Mouse (Mus musculus) liver, embryonic 11.5 days (tissue): Measurements from ENCODE around the gene Dppa4. TPM values are rescaled to one million over a fixed set of nuclear protein-coding genes. Genes with fewer than 3 reads are reported as not detected.
A peak's percentile ranks its signal among the peaks of the same experiment; 100 is the strongest.
"Not testable (repeated sequence)": the region's sequence is repeated elsewhere in the genome, so short reads cannot be mapped to it uniquely, and the experiment has no call there.

Experiments used
- ATAC-seq: fragments of 200-750 bp; cut with Nextera tagmentation; replicated peaks from 2 replicates; pipeline ENCODE4 v1.8.0; 2017; ENCODE audit warnings: moderate number of reproducible peaks, mild to moderate bottlenecking, moderate TSS enrichment, moderate library complexity; ENCODE audit not compliant: low FRiP score
- DNase-seq: peaks from one replicate; pipeline ENCODE4 v3.0.0-alpha.2; 2017; ENCODE audit warnings: low spot score
- H3K27ac ChIP-seq: fragments of 300-500 bp; sonication (generic); 2 replicates; pipeline ENCODE4 v1.5.1; 2014; ENCODE audit warnings: mild to moderate bottlenecking, low read depth, low read length, control low read depth
- H3K27me3 ChIP-seq: fragments of 300-500 bp; sonication (generic); replicated peaks from 2 replicates; pipeline ENCODE4 v1.6.1; 2014; ENCODE audit warnings: low read length, mixed read lengths; ENCODE audit not compliant: control insufficient read depth, insufficient read depth
- H3K36me3 ChIP-seq: fragments of 300-500 bp; sonication (generic); 2 replicates; pipeline ENCODE4 v1.6.1; 2014; ENCODE audit warnings: mild to moderate bottlenecking, low read length, moderate library complexity, mixed read lengths; ENCODE audit not compliant: control insufficient read depth, insufficient read depth
- H3K4me1 ChIP-seq: fragments of 300-500 bp; sonication (generic); replicated peaks from 2 replicates; pipeline ENCODE4 v1.6.1; 2014; ENCODE audit warnings: low read length, mixed read lengths; ENCODE audit not compliant: control insufficient read depth, insufficient read depth
- H3K4me2 ChIP-seq: fragments of 300-500 bp; sonication (generic); 2 replicates; pipeline ENCODE4 v1.6.1; 2014; ENCODE audit warnings: mild to moderate bottlenecking, control low read depth, moderate library complexity
- H3K4me3 ChIP-seq: fragments of 300-500 bp; sonication (generic); 2 replicates; pipeline ENCODE4 v1.5.1; 2014; ENCODE audit warnings: low read depth, low read length, control low read depth
- H3K9ac ChIP-seq: fragments of 300-500 bp; sonication (generic); 2 replicates; pipeline ENCODE4 v1.6.1; 2014; ENCODE audit warnings: low read depth, low read length, control low read depth
- H3K9me3 ChIP-seq: fragments of 300-500 bp; sonication (generic); 2 replicates; pipeline ENCODE4 v1.6.1; 2016; ENCODE audit warnings: low read length, inconsistent platforms, mixed read lengths; ENCODE audit not compliant: control insufficient read depth
- WGBS: fragments of 180-500 bp; shearing (Covaris S2); extraction: QIAGEN DNeasy Blood & Tissue Kit; methylation state at CpG from one replicate; pipeline ENCODE4 v1.1.7; 2014; 5-methylcytosine and 5-hydroxymethylcytosine counted together
- polyA plus RNA-seq: library from polyadenylated mRNA; unstranded; fragments of >200 nt; fragmentation: Nextera tagmentation; extraction: Ambion mirVana; gene quantifications from 2 replicates; pipeline ENCODE4 v1.2.1, GENCODE M21; 2014

Dppa4 gene
- polyA plus RNA-seq, 1 experiment from 2014 or later = 0.30 TPM

- H3K27ac ChIP-seq = no peak overlapping the region
- no peak overlapping the region for H3K4me3 ChIP-seq
- no peaks in the 10 kb centered on the region for H3K27me3 ChIP-seq
- no peak overlapping the region for H3K9ac ChIP-seq
- 62% methylated on average over 4 of the region's 4 CpGs for WGBS
- no peak overlapping the region for H3K4me2 ChIP-seq
- no peaks in the 10 kb centered on the region for H3K9me3 ChIP-seq
- ATAC-seq (peak; percentile 58; the same call in 1 of the 2 replicates), DNase-seq (no peak)
- no peaks in the 10 kb centered on the region for H3K4me1 ChIP-seq
- H3K36me3 ChIP-seq = no peaks in the 10 kb centered on the region
These were observed 6.6 kb upstream of the Dppa4 start for GRCm38 (mm10) chr16:48276940-48277339.

- Histone ChIP-seq H3K9me3 (no peaks in the 10 kb centered on the region), H3K27ac (no peak overlapping the region), H3K27me3 (no peaks in the 10 kb centered on the region), H3K4me3 (no peak overlapping the region), H3K4me1 (no peaks in the 10 kb centered on the region), H3K36me3 (no peaks in the 10 kb centered on the region), H3K4me2 (no peak overlapping the region), H3K9ac (no peak overlapping the region)
- WGBS = 80% methylated on average over 4 of the region's 4 CpGs
- DNase-seq (no peak), ATAC-seq (no peak)
These were observed 2.6 kb upstream of the Dppa4 start for GRCm38 (mm10) chr16:48280883-48281282.

- no peak overlapping the region for H3K4me3 ChIP-seq
- H3K36me3 ChIP-seq = no peaks in the 10 kb centered on the region
- no peaks in the 10 kb centered on the region for H3K9me3 ChIP-seq
- no peak for DNase-seq
- no peak overlapping the region for H3K9ac ChIP-seq
- H3K27ac ChIP-seq = no peak overlapping the region
- no peak for ATAC-seq
- no peaks in the 10 kb centered on the region for H3K4me1 ChIP-seq
- no peak overlapping the region for H3K4me2 ChIP-seq
- no peaks in the 10 kb centered on the region for H3K27me3 ChIP-seq
- WGBS = 81% methylated on average over 1 of the region's 1 CpGs
These were observed 732 bp upstream of the Dppa4 start for GRCm38 (mm10) chr16:48282801-48283200.

- Histone ChIP-seq H3K36me3 (no peaks in the 10 kb centered on the region), H3K9me3 (no peaks in the 10 kb centered on the region), H3K27me3 (no peaks in the 10 kb centered on the region), H3K4me3 (no peak overlapping the region), H3K27ac (no peak overlapping the region), H3K4me1 (no peaks in the 10 kb centered on the region), H3K9ac (no peak overlapping the region), H3K4me2 (no peak overlapping the region)
- no peak for ATAC-seq
- no peak for DNase-seq
- 91% methylated on average over 4 of the region's 4 CpGs for WGBS
These were observed 2.0 kb downstream of the Dppa4 start for GRCm38 (mm10) chr16:48285517-48285916.

- 38% methylated on average over 14 of the region's 14 CpGs for WGBS
- ATAC-seq (0 out of 2 replicates have a peak, but pooled peaks have one; percentile 23), DNase-seq (no peak)
- Histone ChIP-seq H3K9ac (no peak overlapping the region), H3K9me3 (no peaks in the 10 kb centered on the region), H3K4me3 (no peak overlapping the region), H3K27me3 (no peaks in the 10 kb centered on the region), H3K4me2 (no peak overlapping the region), H3K27ac (no peak overlapping the region), H3K36me3 (no peaks in the 10 kb centered on the region), H3K4me1 (no peaks in the 10 kb centered on the region)
These were observed 14.0 kb downstream of the Dppa4 start for GRCm38 (mm10) chr16:48297384-48298136.

GRCm38 (mm10) chr16:48299884-48300283, 16.4 kb downstream of the Dppa4 start:
- 50% methylated on average over 3 of the region's 3 CpGs for WGBS
- H3K36me3 ChIP-seq = no peaks in the 10 kb centered on the region
- no peak overlapping the region for H3K9ac ChIP-seq
- H3K27ac ChIP-seq = no peak overlapping the region
- ATAC-seq = no peak
- DNase-seq = no peak
- H3K4me1 ChIP-seq = no peaks in the 10 kb centered on the region
- H3K9me3 ChIP-seq = no peaks in the 10 kb centered on the region
- no peaks in the 10 kb centered on the region for H3K27me3 ChIP-seq
- H3K4me2 ChIP-seq = no peak overlapping the region
- H3K4me3 ChIP-seq = no peak overlapping the region

GRCm38 (mm10) chr16:48303509-48303908, 20.0 kb downstream of the Dppa4 start, which contains the start of gene Dppa2:
TSS of gene Dppa2 (plus strand) at chr16:48303908.
- Histone ChIP-seq H3K27ac (no peak within 1 kb of the TSS), H3K9ac (no peak within 1 kb of the TSS), H3K27me3 (no peaks in the 10 kb centered on the region), H3K4me2 (no peak within 1 kb of the TSS), H3K9me3 (no peaks in the 10 kb centered on the region), H3K4me1 (no peaks in the 10 kb centered on the region), H3K36me3 (no peaks in the 10 kb centered on the region), H3K4me3 (no peak within 1 kb of the TSS)
- WGBS = 79% methylated on average over 7 of the region's 7 CpGs
- DNase-seq = no peak
- no peak for ATAC-seq

- Histone ChIP-seq H3K27me3 (no peaks in the 10 kb centered on the region), H3K27ac (no peak overlapping the region), H3K4me3 (no peak overlapping the region), H3K9ac (no peak overlapping the region), H3K4me1 (no peaks in the 10 kb centered on the region), H3K4me2 (no peak overlapping the region), H3K9me3 (no peaks in the 10 kb centered on the region), H3K36me3 (no peaks in the 10 kb centered on the region)
- ATAC-seq = no peak
- WGBS = 71% methylated on average over 3 of the region's 3 CpGs
- DNase-seq = no peak
These were observed 20.4 kb downstream of the Dppa4 start for GRCm38 (mm10) chr16:48303983-48304382.

GRCm38 (mm10) chr16:48308916-48309315, 25.4 kb downstream of the Dppa4 start:
- 91% methylated on average over 10 of the region's 10 CpGs for WGBS
- H3K36me3 ChIP-seq, H3K4me3 ChIP-seq, H3K9me3 ChIP-seq, H3K9ac ChIP-seq, H3K4me1 ChIP-seq, H3K27me3 ChIP-seq, ATAC-seq, H3K27ac ChIP-seq, DNase-seq, H3K4me2 ChIP-seq: not testable (repeated sequence)
